Mouse (Mus musculus): ENCODE data around the gene Tbx21.

Gene Tbx21

GRCm38 (mm10) chr11:97050216-97050943, 64.8 kb downstream of the Tbx21 start, which contains the start of gene Osbpl7:
Osbpl7 (plus strand) TSS chr11:97050628.
- H3K36me3 ChIP-seq (ENCODE audit: control insufficient read depth, insufficient read depth, low read length, poor library complexity, severe bottlenecking): peaks cover 7% of the 10 kb centered on the region; the same call in 1 of the 2 replicates
- no peaks in the 10 kb centered on the region for H3K27me3 ChIP-seq (ENCODE audit: control insufficient read depth, insufficient read depth, low read length, poor library complexity, severe bottlenecking)
- peak; percentile 69 for DNase-seq (ENCODE audit: low read depth, low spot score)

- DNase-seq (ENCODE audit: low read depth, low spot score): no peak
- peaks cover 5% of the 10 kb centered on the region; the same call in 1 of the 2 replicates for H3K36me3 ChIP-seq (ENCODE audit: control insufficient read depth, insufficient read depth, low read length, poor library complexity, severe bottlenecking)
- no peaks in the 10 kb centered on the region for H3K27me3 ChIP-seq (ENCODE audit: control insufficient read depth, insufficient read depth, low read length, poor library complexity, severe bottlenecking)
Observed at GRCm38 (mm10) chr11:97049492-97050085, 65.5 kb downstream of the Tbx21 start.

GRCm38 (mm10) chr11:97048090-97048650, 67.0 kb downstream of the Tbx21 start:
- Histone ChIP-seq H3K36me3 (ENCODE audit: control insufficient read depth, insufficient read depth, low read length, poor library complexity, severe bottlenecking) (0 out of 2 replicates have a peak, but pooled peaks cover 3% of the 10 kb centered on the region), H3K27me3 (ENCODE audit: control insufficient read depth, insufficient read depth, low read length, poor library complexity, severe bottlenecking) (no peaks in the 10 kb centered on the region)
- DNase-seq (ENCODE audit: low read depth, low spot score): no peak

All from splenic B cell, adult 2 months (primary cell).